Mouse (Mus musculus) MEL (cell line): ENCODE measurements around the gene Opa3.

Experiments used
- MXI1 ChIP-seq: IDR thresholded peaks from 2 replicates; pipeline ENCODE4 v1.6.1; 2011; ENCODE audit warnings: mild to moderate bottlenecking, low read depth, low read length, improper control_type of control experiment
- POLR2A ChIP-seq, 2 experiments: IDR thresholded peaks; 2 replicates each; pipeline ENCODE4 v1.6.1; 2011 to 2012; ENCODE audit warnings: low read length in 2 of 2, mild to moderate bottlenecking in 2 of 2, control low read depth in 1 of 2, improper control_type of control experiment in 1 of 2, low read depth in 1 of 2, moderate library complexity in 1 of 2; ENCODE audit not compliant: control insufficient read depth in 1 of 2, insufficient read depth in 1 of 2, poor library complexity in 1 of 2
- POLR2AphosphoS2 ChIP-seq: IDR thresholded peaks from 2 replicates; pipeline ENCODE4 v1.6.1; 2011; ENCODE audit warnings: low read length, improper control_type of control experiment
- TBP ChIP-seq: IDR thresholded peaks from 2 replicates; pipeline ENCODE4 v1.8.0; 2011; ENCODE audit warnings: low read depth, low read length, improper control_type of control experiment
- ZMIZ1 ChIP-seq: IDR thresholded peaks from 2 replicates; pipeline ENCODE4 v1.6.1; 2012; ENCODE audit warnings: low read depth, mild to moderate bottlenecking, inconsistent platforms, low read length, improper control_type of control experiment, moderate library complexity
- ZNF384 ChIP-seq: IDR thresholded peaks from 2 replicates; pipeline ENCODE4 v1.6.1; 2012; ENCODE audit warnings: low read depth, mild to moderate bottlenecking, inconsistent platforms, low read length, improper control_type of control experiment

GRCm38 (mm10) chr7:19238344-19238743 lies 10.2 kb downstream of the Opa3 start:
- TF ChIP-seq ZNF384 (no peak), MXI1 (no peak), POLR2A (IDR thresholded peaks at IDR 0.05; ENCODE audit: control insufficient read depth in 1 of 2, insufficient read depth in 1 of 2, low read depth in 1 of 2, low read length in 2 of 2, poor library complexity in 1 of 2) (no peak), POLR2AphosphoS2 (no peak), ZMIZ1 (no peak), TBP (no peak)
